Mouse (Mus musculus) erythroid progenitor cell, adult 5-6 weeks (primary cell): ENCODE measurements around the gene H2al1i. TPM values are rescaled to one million over a fixed set of nuclear protein-coding genes. Genes with fewer than 3 reads are reported as not detected.
"Not testable (repeated sequence)": the region's sequence is repeated elsewhere in the genome, so short reads cannot be mapped to it uniquely, and the experiment has no call there.

ENCODE experiments used
- ATAC-seq: replicated peaks from 2 replicates; pipeline ENCODE4 v1.8.0; 2016; ENCODE audit warnings: moderate number of reproducible peaks, mild to moderate bottlenecking, moderate TSS enrichment, inconsistent platforms; ENCODE audit not compliant: poor library complexity, low FRiP score, severe bottlenecking
- total RNA-seq, 2 experiments: library from RNA; stranded (forward) in 1 of 2; stranded (reverse) in 1 of 2; fragments of 150-400 nt in 1 of 2; fragments of 186-747, 209-891 nt in 1 of 2; gene quantifications; 2 replicates each; pipeline versions ENCODE4 v1.2.3 to v1.2.4; 2015 to 2017; ENCODE audit warnings: low replicate concordance in 2 of 2

H2al1i gene
- total RNA-seq (2015; ENCODE audit: low replicate concordance) (not detected in 2 replicates), total RNA-seq (2017; ENCODE audit: low replicate concordance) (not detected in 2 replicates)

DNA sequence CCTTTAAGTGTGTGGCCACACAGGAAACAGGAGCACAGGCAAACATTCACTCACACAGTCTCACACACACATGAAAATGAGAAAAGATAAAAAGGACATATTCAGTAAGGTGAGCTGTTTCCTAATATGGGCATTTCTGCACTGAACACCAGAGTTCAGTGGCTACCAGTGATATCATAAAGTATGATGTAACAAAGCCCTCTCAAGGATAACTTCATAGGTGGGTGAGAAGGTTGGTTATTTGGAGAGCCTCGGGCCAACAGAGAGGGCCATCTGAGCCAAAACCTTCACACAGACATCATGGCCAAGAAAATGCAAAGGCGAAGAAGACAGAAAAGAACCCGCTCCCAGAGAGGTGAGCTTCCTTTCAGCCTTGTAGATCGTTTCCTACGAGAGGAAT lies at the start of gene H2al1i:
Gene H2al1i, plus strand, starts transcription at position 301 of the 400 bp plus-strand sequence.
- not testable (repeated sequence) for ATAC-seq

DNA sequence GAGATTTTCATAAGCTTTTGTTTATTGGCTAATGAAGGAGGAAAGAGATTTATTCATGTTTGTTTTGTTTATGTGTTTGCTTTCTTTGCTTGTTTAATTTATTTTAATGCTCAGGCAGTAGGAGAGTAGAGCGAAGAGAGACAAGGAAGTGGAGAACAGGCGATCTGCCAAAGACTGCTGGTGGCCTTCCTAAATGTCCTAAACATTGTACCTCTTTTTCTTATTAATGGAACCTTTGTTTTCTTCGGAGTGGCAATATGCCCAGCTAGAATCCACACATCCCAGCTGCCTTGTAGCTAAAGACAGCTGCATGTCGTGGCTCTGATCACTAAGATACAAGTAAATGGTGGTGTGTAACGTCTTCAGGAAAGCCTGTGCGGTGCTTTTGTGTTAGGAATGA lies 47.4 kb upstream of the H2al1i start:
- ATAC-seq: no peak

DNA sequence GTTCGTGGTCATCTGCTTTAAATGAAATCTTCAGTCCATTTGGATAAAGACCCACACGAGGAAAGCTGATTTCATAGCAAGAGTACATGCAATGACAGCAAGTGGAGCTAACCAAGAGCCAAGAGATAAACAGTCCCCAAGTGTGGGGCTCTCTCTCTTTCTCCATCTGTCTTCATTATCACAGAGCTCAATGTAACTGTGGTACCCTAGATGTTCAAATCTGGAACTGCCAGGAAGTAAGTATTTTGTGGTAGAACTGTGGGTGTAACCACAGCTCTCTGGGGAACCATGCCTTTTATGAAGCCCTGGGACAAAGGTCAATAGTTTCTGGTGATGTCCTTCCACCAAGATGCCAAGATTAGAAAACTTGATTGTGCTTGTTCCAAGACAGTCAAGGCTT lies 43.7 kb upstream of the H2al1i start:
- no peak for ATAC-seq

DNA sequence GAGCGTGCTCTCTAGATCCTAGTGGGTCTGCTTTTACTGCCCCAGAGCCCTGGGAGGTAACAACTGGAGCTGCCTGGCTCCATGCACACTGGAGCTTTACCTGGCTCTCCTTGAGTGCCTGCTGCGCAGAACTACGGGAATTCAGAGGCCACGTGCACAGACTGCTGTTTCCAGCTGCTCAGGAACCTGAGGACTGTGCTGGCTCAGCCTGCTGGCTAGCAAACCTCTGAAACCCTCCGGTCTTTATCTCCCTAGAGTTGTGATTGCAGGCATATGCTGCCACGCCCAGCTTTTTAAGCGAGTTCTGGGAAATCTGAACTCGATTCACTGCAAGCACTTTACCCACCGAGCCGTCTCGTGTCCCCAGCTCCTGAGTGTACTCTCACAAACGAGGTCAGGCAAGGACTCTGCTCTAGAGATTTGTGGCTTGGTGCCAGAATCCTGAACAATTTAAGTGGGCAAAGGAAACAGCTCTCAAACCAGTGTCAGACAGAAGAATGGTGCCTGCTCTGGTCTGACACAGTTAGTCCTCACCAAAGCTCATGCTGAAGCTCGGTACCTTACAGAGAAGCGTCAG lies 36.1 kb upstream of the H2al1i start:
- ATAC-seq: no peak

DNA sequence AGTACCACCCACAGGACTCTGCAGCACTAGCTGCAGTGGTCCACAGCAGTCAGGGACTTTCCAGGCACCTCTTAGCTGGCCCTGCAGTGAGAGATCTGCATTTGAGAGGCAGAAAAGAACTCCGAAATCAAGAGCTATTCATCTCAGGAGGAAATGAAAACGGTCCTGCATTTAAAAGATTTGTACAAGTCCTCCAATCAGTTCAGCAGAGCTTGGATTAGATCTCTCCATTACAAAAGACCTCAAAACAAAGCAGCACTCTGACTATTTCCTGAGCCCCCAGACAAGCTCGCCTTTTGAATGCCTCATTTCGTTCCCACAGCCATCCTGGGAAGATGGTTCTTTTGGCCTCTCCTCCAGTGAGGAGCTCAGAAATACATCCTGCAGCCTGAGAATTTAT lies 35.2 kb upstream of the H2al1i start:
- ATAC-seq: no peak

DNA sequence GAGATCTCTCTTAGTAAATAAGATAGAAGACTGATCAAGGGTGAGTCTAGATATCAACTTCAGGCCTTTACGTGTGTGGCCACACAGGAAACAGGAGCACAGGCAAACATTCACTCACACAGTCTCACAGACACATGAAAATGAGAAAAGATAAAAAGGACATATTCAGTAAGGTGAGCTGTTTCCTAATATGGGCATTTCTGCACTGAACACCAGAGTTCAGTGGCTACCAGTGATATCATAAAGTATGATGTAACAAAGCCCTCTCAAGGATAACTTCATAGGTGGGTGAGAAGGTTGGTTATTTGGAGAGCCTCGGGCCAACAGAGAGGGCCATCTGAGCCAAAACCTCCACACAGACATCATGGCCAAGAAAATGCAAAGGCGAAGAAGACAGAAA lies 25.5 kb upstream of the H2al1i start, which contains the start of gene H2al1a:
Gene H2al1a, plus strand, starts transcription at position 301 of the 400 bp plus-strand sequence.
- not testable (repeated sequence) for ATAC-seq

DNA sequence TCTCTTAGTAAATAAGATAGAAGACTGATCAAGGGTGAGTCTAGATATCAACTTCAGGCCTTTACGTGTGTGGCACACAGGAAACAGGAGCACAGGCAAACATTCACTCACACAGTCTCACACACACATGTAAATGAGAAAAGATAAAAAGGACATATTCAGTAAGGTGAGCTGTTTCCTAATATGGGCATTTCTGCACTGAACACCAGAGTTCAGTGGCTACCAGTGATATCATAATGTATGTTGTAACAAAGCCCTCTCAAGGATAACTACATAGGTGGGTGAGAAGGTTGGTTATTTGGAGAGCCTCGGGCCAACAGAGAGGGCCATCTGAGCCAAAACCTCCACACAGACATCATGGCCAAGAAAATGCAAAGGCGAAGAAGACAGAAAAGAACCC lies 22.3 kb upstream of the H2al1i start, which contains the start of gene H2al1b:
Gene H2al1b, plus strand, starts transcription at position 301 of the 400 bp plus-strand sequence.
- not testable (repeated sequence) for ATAC-seq

DNA sequence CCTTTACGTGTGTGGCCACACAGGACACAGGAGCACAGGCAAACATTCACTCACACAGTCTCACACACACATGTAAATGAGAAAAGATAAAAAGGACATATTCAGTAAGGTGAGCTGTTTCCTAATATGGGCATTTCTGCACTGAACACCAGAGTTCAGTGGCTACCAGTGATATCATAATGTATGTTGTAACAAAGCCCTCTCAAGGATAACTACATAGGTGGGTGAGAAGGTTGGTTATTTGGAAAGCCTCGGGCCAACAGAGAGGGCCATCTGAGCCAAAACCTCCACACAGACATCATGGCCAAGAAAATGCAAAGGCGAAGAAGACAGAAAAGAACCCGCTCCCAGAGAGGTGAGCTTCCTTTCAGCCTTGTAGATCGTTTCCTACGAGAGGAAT lies 19.1 kb upstream of the H2al1i start, which contains the start of gene H2al1c:
Gene H2al1c, plus strand, starts transcription at position 301 of the 400 bp plus-strand sequence.
- ATAC-seq: not testable (repeated sequence)

DNA sequence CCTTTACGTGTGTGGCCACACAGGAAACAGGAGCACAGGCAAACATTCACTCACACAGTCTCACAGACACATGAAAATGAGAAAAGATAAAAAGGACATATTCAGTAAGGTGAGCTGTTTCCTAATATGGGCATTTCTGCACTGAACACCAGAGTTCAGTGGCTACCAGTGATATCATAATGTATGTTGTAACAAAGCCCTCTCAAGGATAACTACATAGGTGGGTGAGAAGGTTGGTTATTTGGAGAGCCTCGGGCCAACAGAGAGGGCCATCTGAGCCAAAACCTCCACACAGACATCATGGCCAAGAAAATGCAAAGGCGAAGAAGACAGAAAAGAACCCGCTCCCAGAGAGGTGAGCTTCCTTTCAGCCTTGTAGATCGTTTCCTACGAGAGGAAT lies 15.9 kb upstream of the H2al1i start, which contains the start of gene H2al1d:
Gene H2al1d, plus strand, starts transcription at position 301 of the 400 bp plus-strand sequence.
- ATAC-seq: not testable (repeated sequence)

DNA sequence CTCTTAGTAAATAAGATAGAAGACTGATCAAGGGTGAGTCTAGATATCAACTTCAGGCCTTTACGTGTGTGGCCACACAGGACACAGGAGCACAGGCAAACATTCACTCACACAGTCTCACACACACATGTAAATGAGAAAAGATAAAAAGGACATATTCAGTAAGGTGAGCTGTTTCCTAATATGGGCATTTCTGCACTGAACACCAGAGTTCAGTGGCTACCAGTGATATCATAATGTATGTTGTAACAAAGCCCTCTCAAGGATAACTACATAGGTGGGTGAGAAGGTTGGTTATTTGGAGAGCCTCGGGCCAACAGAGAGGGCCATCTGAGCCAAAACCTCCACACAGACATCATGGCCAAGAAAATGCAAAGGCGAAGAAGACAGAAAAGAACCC lies 12.8 kb upstream of the H2al1i start, which contains the start of gene H2al1e:
Gene H2al1e, plus strand, starts transcription at position 301 of the 400 bp plus-strand sequence.
- not testable (repeated sequence) for ATAC-seq

DNA sequence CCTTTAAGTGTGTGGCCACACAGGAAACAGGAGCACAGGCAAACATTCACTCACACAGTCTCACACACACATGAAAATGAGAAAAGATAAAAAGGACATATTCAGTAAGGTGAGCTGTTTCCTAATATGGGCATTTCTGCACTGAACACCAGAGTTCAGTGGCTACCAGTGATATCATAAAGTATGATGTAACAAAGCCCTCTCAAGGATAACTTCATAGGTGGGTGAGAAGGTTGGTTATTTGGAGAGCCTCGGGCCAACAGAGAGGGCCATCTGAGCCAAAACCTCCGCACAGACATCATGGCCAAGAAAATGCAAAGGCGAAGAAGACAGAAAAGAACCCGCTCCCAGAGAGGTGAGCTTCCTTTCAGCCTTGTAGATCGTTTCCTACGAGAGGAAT lies 9.6 kb upstream of the H2al1i start, which contains the start of gene H2al1f:
Gene H2al1f, plus strand, starts transcription at position 301 of the 400 bp plus-strand sequence.
- not testable (repeated sequence) for ATAC-seq

DNA sequence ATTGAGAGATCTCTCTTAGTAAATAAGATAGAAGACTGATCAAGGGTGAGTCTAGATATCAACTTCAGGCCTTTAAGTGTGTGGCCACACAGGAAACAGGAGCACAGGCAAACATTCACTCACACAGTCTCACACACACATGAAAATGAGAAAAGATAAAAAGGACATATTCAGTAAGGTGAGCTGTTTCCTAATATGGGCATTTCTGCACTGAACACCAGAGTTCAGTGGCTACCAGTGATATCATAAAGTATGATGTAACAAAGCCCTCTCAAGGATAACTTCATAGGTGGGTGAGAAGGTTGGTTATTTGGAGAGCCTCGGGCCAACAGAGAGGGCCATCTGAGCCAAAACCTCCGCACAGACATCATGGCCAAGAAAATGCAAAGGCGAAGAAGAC lies 6.5 kb upstream of the H2al1i start, which contains the start of gene H2al1g:
Gene H2al1g, plus strand, starts transcription at position 301 of the 400 bp plus-strand sequence.
- ATAC-seq: not testable (repeated sequence)

DNA sequence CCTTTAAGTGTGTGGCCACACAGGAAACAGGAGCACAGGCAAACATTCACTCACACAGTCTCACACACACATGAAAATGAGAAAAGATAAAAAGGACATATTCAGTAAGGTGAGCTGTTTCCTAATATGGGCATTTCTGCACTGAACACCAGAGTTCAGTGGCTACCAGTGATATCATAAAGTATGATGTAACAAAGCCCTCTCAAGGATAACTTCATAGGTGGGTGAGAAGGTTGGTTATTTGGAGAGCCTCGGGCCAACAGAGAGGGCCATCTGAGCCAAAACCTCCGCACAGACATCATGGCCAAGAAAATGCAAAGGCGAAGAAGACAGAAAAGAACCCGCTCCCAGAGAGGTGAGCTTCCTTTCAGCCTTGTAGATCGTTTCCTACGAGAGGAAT lies 3.3 kb upstream of the H2al1i start, which contains the start of gene H2al1h:
Gene H2al1h, plus strand, starts transcription at position 301 of the 400 bp plus-strand sequence.
- ATAC-seq: not testable (repeated sequence)

DNA sequence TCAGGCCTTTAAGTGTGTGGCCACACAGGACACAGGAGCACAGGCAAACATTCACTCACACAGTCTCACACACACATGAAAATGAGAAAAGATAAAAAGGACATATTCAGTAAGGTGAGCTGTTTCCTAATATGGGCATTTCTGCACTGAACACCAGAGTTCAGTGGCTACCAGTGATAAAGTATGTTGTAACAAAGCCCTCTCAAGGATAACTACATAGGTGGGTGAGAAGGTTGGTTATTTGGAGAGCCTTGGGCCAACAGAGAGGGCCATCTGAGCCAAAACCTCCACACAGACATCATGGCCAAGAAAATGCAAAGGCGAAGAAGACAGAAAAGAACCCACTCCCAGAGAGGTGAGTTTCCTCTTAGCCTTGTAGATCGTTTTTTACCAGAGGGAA lies 3.1 kb downstream of the H2al1i start, which contains the start of gene H2al1j:
Gene H2al1j, plus strand, starts transcription at position 301 of the 400 bp plus-strand sequence.
- not testable (repeated sequence) for ATAC-seq

DNA sequence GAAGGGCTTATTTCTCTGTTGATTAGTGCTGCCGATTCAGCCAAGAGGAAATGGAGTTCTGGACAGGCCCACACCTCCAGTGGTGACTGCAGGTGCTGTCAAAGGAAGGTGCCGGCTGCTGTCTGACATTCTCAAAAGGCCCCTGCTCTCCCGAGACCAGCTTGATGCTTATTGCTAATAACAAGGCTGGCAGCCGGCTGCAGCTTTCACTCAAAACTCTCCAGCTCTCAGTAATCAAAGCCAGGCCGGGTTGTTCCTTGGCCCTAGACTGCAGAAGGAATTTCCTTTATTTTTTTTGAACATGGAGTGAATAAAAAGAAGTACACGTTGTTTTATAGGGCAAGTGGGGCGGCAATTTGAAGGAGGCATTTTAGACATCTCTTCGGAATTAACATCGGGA lies 21.3 kb downstream of the H2al1i start:
- no peak for ATAC-seq

DNA sequence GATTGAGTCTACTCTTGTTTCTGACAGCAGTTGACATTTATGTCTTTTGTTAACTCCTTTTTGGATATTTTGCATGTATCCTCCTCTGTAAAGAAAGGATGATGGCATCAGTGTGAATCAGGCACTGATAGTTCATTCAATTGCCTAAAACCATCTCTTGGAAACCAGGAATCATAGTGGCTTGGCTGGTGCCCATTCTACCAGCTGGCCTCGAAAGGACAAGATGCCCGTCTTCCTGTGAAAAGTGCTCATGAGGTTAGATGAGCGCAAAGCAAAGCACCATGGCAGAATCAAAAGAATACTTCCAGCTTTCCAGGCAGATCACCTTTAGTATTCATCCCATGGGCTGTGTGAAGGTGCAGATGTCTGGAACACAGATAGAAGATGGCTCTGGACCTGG lies 22.3 kb downstream of the H2al1i start:
- ATAC-seq: no peak

DNA sequence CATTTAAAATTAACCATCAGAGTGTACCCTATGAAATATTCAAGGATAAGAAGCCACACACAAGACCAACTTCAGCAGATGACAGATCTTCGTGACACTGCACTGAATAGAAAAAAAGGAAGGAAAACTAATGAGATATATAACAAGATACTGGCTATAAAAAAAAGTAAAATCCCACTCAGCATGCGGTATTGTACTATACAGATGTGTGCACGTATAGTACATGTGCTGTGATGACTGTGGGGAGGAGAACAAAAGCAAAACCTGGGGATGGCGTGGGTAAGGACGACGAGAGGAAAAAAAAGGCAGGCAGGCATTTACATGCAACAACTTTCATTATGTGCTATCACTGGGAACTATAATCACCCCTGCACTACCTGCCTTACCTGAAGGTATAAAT lies 36.4 kb downstream of the H2al1i start:
- ATAC-seq: no peak

DNA sequence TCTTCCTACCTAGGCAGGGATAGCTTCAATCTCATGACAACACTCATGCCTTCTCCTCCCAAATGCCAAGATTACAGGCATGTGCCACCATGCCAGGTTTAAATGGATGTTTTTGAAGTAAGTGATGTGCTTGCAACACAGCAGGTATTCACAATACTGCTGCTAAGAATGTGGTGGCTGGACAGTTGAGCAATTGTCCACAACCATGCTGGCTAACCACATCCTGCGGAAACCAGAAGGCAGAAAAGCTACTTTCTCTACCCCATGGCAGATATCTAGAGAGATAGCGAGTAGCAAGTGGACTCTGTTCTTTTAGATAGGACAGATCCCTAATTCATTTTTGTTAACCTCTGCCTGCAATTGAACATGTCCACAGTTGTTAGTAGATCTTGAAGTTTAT lies 36.8 kb downstream of the H2al1i start:
- ATAC-seq: no peak

DNA sequence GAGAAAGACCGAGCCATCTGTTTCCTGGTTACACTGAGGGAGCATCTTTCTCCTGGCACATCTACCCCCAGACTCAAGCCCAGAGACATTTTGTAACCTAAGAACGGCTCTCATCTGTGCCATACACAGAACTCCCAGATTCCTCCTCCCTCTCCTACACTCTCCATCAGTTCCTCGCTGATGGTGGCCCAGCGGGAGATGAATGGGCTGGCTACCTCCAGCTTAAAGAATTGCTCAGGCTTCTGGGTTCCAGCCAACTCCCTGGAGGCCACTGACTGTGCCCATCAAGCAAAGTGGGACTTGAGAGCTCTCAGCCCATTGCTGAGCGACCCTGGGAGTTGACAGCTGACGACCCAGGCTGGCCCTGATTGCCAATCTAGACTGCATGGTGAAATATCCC lies 39.4 kb downstream of the H2al1i start:
- ATAC-seq: no peak

DNA sequence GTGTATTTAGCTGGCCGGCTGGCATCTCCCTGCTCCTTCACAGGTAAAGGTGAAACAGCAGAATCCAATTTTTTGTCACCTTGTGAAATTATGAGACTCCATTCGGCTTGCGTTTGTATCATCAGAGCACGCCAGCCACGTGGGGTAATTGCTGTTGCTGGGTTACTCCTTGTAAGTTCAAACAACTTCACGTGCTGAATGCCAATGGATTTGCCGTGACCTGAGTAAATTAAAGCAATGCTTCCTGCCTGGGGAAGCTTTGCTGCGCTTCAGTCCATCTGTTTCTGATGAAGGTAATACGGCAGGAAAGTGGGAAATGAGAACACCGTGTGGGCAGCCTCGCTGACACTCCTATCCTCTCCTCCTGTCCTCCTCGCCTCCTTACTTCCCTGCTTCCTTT lies 40.7 kb downstream of the H2al1i start:
- no peak for ATAC-seq
